Mouse (Mus musculus): Measurements from ENCODE around the gene Hs3st2. TPM values are rescaled to one million over a fixed set of nuclear protein-coding genes. Genes with fewer than 3 reads are reported as not detected.

The Hs3st2 gene
- polyA plus RNA-seq, 1 experiment from 2014 or later = not detected

GRCm38 (mm10) chr7:121371990-121372389, 19.7 kb upstream of the Hs3st2 start:
- Histone ChIP-seq H3K4me2 (replicated peaks; ENCODE audit: low read depth, low read length) (no peak overlapping the region), H3K9ac (replicated peaks; ENCODE audit: low read depth) (no peak overlapping the region), H3K4me3 (ENCODE audit: low read depth, low read length) (no peak overlapping the region), H3K9me3 (ENCODE audit: low read length) (no peaks in the 10 kb centered on the region), H3K36me3 (ENCODE audit: insufficient read depth, low read length) (no peaks in the 10 kb centered on the region), H3K4me1 (ENCODE audit: insufficient read depth, low read depth, low read length) (no peaks in the 10 kb centered on the region), H3K27ac (ENCODE audit: low read length) (no peak overlapping the region), H3K27me3 (replicated peaks; ENCODE audit: insufficient read depth, low read length) (no peaks in the 10 kb centered on the region)
- 75% methylated on average over 7 of the region's 7 CpGs for WGBS
- TF ChIP-seq EP300 (IDR thresholded peaks at IDR 0.05) = no peak
- no peak for TF ChIP-seq CTCF (IDR thresholded peaks at IDR 0.05)
- no peak for ATAC-seq
- no peak for DNase-seq (ENCODE audit: low spot score)

- H3K27me3 ChIP-seq (replicated peaks; ENCODE audit: insufficient read depth, low read length) = no peaks in the 10 kb centered on the region
- no peak for DNase-seq (ENCODE audit: low spot score)
- no peaks in the 10 kb centered on the region for H3K9me3 ChIP-seq (ENCODE audit: low read length)
- H3K4me1 ChIP-seq (ENCODE audit: insufficient read depth, low read depth, low read length) = no peaks in the 10 kb centered on the region
- H3K36me3 ChIP-seq (ENCODE audit: insufficient read depth, low read length) = no peaks in the 10 kb centered on the region
- ATAC-seq = no peak
- H3K27ac ChIP-seq (ENCODE audit: low read length) = no peak overlapping the region
- H3K9ac ChIP-seq (replicated peaks; ENCODE audit: low read depth) = no peak overlapping the region
- WGBS = 9% methylated on average over 6 of the region's 6 CpGs
- no peak overlapping the region for H3K4me3 ChIP-seq (ENCODE audit: low read depth, low read length)
- TF ChIP-seq CTCF (IDR thresholded peaks at IDR 0.05) = no peak
- TF ChIP-seq EP300 (IDR thresholded peaks at IDR 0.05) = no peak
- H3K4me2 ChIP-seq (replicated peaks; ENCODE audit: low read depth, low read length) = no peak overlapping the region
These were observed 16.2 kb upstream of the Hs3st2 start for GRCm38 (mm10) chr7:121375456-121375855.

- Histone ChIP-seq H3K4me1 (ENCODE audit: insufficient read depth, low read depth, low read length) (no peaks in the 10 kb centered on the region), H3K36me3 (ENCODE audit: insufficient read depth, low read length) (no peaks in the 10 kb centered on the region), H3K9ac (replicated peaks; ENCODE audit: low read depth) (no peak overlapping the region), H3K4me2 (replicated peaks; ENCODE audit: low read depth, low read length) (no peak overlapping the region), H3K4me3 (ENCODE audit: low read depth, low read length) (no peak overlapping the region), H3K27me3 (replicated peaks; ENCODE audit: insufficient read depth, low read length) (no peaks in the 10 kb centered on the region), H3K27ac (ENCODE audit: low read length) (no peak overlapping the region), H3K9me3 (ENCODE audit: low read length) (no peaks in the 10 kb centered on the region)
- TF ChIP-seq EP300 (IDR thresholded peaks at IDR 0.05) = no peak
- no peak for TF ChIP-seq CTCF (IDR thresholded peaks at IDR 0.05)
- no peak for DNase-seq (ENCODE audit: low spot score)
- 48% methylated on average over 4 of the region's 4 CpGs for WGBS
- ATAC-seq = no peak
These were observed 12.7 kb upstream of the Hs3st2 start for GRCm38 (mm10) chr7:121378942-121379341.

GRCm38 (mm10) chr7:121391984-121392739, 503 bp downstream of the Hs3st2 start:
- 3% methylated on average over 52 of the region's 72 CpGs for WGBS
- no peak overlapping the region for H3K4me2 ChIP-seq (replicated peaks; ENCODE audit: low read depth, low read length)
- H3K9me3 ChIP-seq (ENCODE audit: low read length) = no peaks in the 10 kb centered on the region
- H3K36me3 ChIP-seq (ENCODE audit: insufficient read depth, low read length) = no peaks in the 10 kb centered on the region
- peaks cover 21% of the 10 kb centered on the region for H3K27me3 ChIP-seq (replicated peaks; ENCODE audit: insufficient read depth, low read length)
- TF ChIP-seq EP300 (IDR thresholded peaks at IDR 0.05) = no peak
- TF ChIP-seq CTCF (IDR thresholded peaks at IDR 0.05) = no peak
- ATAC-seq (no peak), DNase-seq (ENCODE audit: low spot score) (no peak)
- no peak overlapping the region for H3K4me3 ChIP-seq (ENCODE audit: low read depth, low read length)
- H3K4me1 ChIP-seq (ENCODE audit: insufficient read depth, low read depth, low read length) = no peaks in the 10 kb centered on the region
- H3K27ac ChIP-seq (ENCODE audit: low read length) = no peak overlapping the region
- no peak overlapping the region for H3K9ac ChIP-seq (replicated peaks; ENCODE audit: low read depth)

- no peak for TF ChIP-seq CTCF (IDR thresholded peaks at IDR 0.05)
- TF ChIP-seq EP300 (IDR thresholded peaks at IDR 0.05) = no peak
- Histone ChIP-seq H3K9me3 (ENCODE audit: low read length) (no peaks in the 10 kb centered on the region), H3K9ac (replicated peaks; ENCODE audit: low read depth) (no peak overlapping the region), H3K36me3 (ENCODE audit: insufficient read depth, low read length) (no peaks in the 10 kb centered on the region), H3K27ac (ENCODE audit: low read length) (no peak overlapping the region), H3K4me1 (ENCODE audit: insufficient read depth, low read depth, low read length) (no peaks in the 10 kb centered on the region), H3K4me3 (ENCODE audit: low read depth, low read length) (no peak overlapping the region), H3K4me2 (replicated peaks; ENCODE audit: low read depth, low read length) (no peak overlapping the region), H3K27me3 (replicated peaks; ENCODE audit: insufficient read depth, low read length) (peaks cover 21% of the 10 kb centered on the region)
- WGBS = under 1% methylated on average over 26 of the region's 28 CpGs
- DNase-seq (ENCODE audit: low spot score) (no peak), ATAC-seq (no peak)
These were observed 1.0 kb downstream of the Hs3st2 start for GRCm38 (mm10) chr7:121392740-121392993.

GRCm38 (mm10) chr7:121393884-121394283, 2.2 kb downstream of the Hs3st2 start:
- peaks cover 21% of the 10 kb centered on the region for H3K27me3 ChIP-seq (replicated peaks; ENCODE audit: insufficient read depth, low read length)
- H3K4me3 ChIP-seq (ENCODE audit: low read depth, low read length) = no peak overlapping the region
- H3K9me3 ChIP-seq (ENCODE audit: low read length) = no peaks in the 10 kb centered on the region
- ATAC-seq (no peak), DNase-seq (ENCODE audit: low spot score) (no peak)
- no peaks in the 10 kb centered on the region for H3K36me3 ChIP-seq (ENCODE audit: insufficient read depth, low read length)
- H3K4me1 ChIP-seq (ENCODE audit: insufficient read depth, low read depth, low read length) = no peaks in the 10 kb centered on the region
- H3K4me2 ChIP-seq (replicated peaks; ENCODE audit: low read depth, low read length) = no peak overlapping the region
- no peak overlapping the region for H3K27ac ChIP-seq (ENCODE audit: low read length)
- 52% methylated on average over 1 of the region's 1 CpGs for WGBS
- TF ChIP-seq EP300 (IDR thresholded peaks at IDR 0.05) (no peak), CTCF (IDR thresholded peaks at IDR 0.05) (no peak)
- H3K9ac ChIP-seq (replicated peaks; ENCODE audit: low read depth) = no peak overlapping the region

- ATAC-seq (no peak), DNase-seq (ENCODE audit: low spot score) (no peak)
- 72% methylated on average over 2 of the region's 2 CpGs for WGBS
- no peak overlapping the region for H3K4me2 ChIP-seq (replicated peaks; ENCODE audit: low read depth, low read length)
- H3K4me1 ChIP-seq (ENCODE audit: insufficient read depth, low read depth, low read length) = no peaks in the 10 kb centered on the region
- H3K36me3 ChIP-seq (ENCODE audit: insufficient read depth, low read length) = no peaks in the 10 kb centered on the region
- peaks cover 21% of the 10 kb centered on the region for H3K27me3 ChIP-seq (replicated peaks; ENCODE audit: insufficient read depth, low read length)
- H3K9ac ChIP-seq (replicated peaks; ENCODE audit: low read depth) = no peak overlapping the region
- no peak overlapping the region for H3K27ac ChIP-seq (ENCODE audit: low read length)
- TF ChIP-seq CTCF (IDR thresholded peaks at IDR 0.05) (no peak), EP300 (IDR thresholded peaks at IDR 0.05) (no peak)
- H3K4me3 ChIP-seq (ENCODE audit: low read depth, low read length) = no peak overlapping the region
- no peaks in the 10 kb centered on the region for H3K9me3 ChIP-seq (ENCODE audit: low read length)
These were observed 3.2 kb downstream of the Hs3st2 start for GRCm38 (mm10) chr7:121394875-121395274.

Measured in lung, postnatal 0 days (tissue).